Mouse (Mus musculus): ENCODE measurements around the gene Oit3. TPM values are rescaled to one million over a fixed set of nuclear protein-coding genes. Genes with fewer than 3 reads are reported as not detected.

Oit3 gene
- under 1 TPM; 0.16 to 0.26 TPM for total RNA-seq (2023)

DNA sequence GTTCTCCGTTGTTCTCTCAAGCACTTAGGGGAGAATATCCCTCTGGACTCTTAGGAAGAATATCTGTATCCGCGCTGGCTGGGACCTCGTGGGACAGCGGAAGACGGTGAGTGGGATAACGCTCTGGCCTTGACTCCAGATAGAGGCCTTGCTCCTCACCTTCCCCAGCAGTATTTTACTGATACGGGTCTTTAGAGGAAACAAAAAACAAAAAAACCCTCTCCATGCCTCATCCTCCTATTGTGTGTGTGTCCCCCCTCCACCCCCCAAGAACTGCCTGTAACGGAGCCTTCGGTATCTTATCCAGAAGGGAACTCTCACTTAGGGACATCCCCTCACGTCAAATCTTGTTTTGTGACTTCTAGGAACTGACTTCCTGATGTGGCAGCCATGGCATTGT is at the start of gene Oit3:
Gene Oit3 (minus strand): TSS at position 44 of the 400 bp plus-strand sequence.

DNA sequence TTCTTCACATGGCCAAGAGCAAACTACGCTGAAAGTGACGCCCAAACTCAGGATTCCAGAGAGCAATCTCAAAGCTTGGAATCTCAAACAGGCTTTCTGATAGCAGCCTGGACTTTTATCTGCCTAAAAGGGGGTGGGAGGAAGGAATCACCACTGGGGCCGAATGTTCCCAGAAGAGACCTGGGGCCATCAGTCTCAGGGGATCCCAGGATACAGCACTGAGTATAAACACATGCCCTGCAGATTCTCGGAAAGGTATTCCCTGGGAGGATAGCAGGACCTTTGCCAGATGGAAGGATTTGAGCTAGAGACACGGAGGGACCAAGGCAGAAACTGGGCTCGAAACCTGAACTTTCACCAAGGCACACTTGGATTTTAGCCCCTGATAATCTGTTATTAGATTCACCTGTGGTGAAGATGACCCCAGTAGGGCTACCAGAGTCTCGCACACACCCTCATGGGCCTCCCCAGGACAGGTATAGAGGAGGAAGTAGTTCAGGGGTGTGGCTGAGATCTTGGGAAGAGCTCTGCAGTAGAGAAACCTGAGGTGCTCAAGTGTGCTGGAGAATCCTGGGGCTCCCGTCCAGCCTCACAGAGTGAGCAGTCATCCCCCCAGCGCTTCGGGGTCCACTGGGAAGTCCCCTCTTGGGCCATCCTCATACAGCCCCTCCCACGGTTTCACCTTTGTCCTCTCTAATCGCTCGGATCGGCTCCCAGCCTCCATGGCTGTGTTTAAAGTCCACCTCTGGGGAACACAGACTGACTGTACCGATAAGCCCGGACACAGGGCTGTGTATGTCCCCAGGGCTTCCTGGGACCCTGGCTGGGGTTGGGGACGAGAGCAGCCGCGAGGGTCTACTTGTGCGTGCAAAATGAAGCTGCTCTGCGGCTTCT is 38.4 kb downstream of the Oit3 start, which contains the start of gene Pla2g12b:
Gene Pla2g12b (plus strand): TSS at position 762 of the 894 bp plus-strand sequence.

DNA sequence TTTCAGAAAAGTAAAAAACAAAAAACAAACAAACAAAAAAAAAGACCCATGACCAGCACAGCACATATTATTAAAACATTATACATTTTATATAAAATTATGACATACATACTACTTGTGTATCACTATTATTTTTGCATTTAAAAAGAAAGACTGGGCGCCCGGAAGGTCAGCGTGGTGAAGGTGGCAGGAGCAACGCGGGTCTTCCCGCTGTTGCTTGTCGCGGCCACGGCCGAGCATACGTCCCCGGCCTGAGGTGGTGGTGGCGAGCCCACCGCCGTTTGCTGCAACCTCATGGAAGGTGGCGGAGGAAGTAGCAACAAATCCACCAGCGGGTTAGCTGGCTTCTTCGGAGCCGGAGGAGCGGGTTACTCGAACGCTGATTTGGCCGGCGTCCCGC is 46.1 kb downstream of the Oit3 start, which contains the start of gene Gm10273:
Gene Gm10273 (plus strand): TSS at position 172 of the 400 bp plus-strand sequence.

Other genes starting within 250 kb of the Oit3 start
- 10 to 100 TPM; 12.7 to 16.4 TPM for gene Sept10, start 219.9 kb downstream of the Oit3 start, total RNA-seq (2023)
- gene Sowahc, start 219.8 kb downstream of the Oit3 start, total RNA-seq (2023), result 10 to 100 TPM; 23.3 to 34.3 TPM
- gene P4ha1, start 118.5 kb downstream of the Oit3 start, total RNA-seq (2023), result 1 to 10 TPM; 5.7 to 6.9 TPM
- gene Gm10273, start 46.1 kb downstream of the Oit3 start, total RNA-seq (2023), result 1 to 10 TPM; 3.9 to 5.1 TPM
- not detected for gene Pla2g12b, start 38.1 kb downstream of the Oit3 start, total RNA-seq (2023)
- gene Gm10322, start 174.3 kb upstream of the Oit3 start, total RNA-seq (2023), result not detected
- 10 to 100 TPM; 55.5 to 60.6 TPM for gene Mcu, start 174.9 kb upstream of the Oit3 start, total RNA-seq (2023)

All from neutrophil, adult 59 days (primary cell).